Mouse (Mus musculus) T-helper 2 cell (primary cell): ENCODE data around the gene Olfr787.

Experiments
- in situ Hi-C: fragments of 300-600 bp; cut with MboI, MseI; formaldehyde crosslinking; loops from one replicate; pipeline ENCODE4 v1.15.1; 2025; ENCODE audit warnings: high pct_unique_total_duplicates

Olfr787 gene

GRCm38 (mm10) chr10:129461562-129461961, at the start of gene Olfr787:
Gene Olfr787 (plus strand): TSS chr10:129461862.
- in situ Hi-C loops: no loop called here

- in situ Hi-C loops: no loop called here
Measured at GRCm38 (mm10) chr10:129427006-129427405, 34.7 kb upstream of the Olfr787 start, which contains the start of gene Olfr786. Gene Olfr786 (plus strand): TSS chr10:129427306.

GRCm38 (mm10) chr10:129470698-129471097, 9.0 kb downstream of the Olfr787 start, which contains the start of gene Olfr788:
Gene Olfr788 (plus strand): TSS chr10:129470998.
- in situ Hi-C loops: no loop called here

- in situ Hi-C loops: no loop called here
Measured at GRCm38 (mm10) chr10:129473256-129473655, 11.6 kb downstream of the Olfr787 start.

GRCm38 (mm10) chr10:129473723-129474122, 12.1 kb downstream of the Olfr787 start:
- in situ Hi-C loops: no loop called here

GRCm38 (mm10) chr10:129484452-129484851, 22.8 kb downstream of the Olfr787 start, which contains the start of gene Olfr789:
Gene Olfr789 (plus strand): TSS chr10:129484752.
- in situ Hi-C loops: no loop called here

GRCm38 (mm10) chr10:129490101-129490500, 28.4 kb downstream of the Olfr787 start:
- in situ Hi-C loops: no loop called here

- in situ Hi-C loops: no loop called here
Measured at GRCm38 (mm10) chr10:129498192-129498591, 36.5 kb downstream of the Olfr787 start, which contains the start of gene Olfr790. Gene Olfr790 (plus strand): TSS chr10:129498492.
